Mouse (Mus musculus): ENCODE measurements around the gene Cpa4. TPM values are rescaled to one million over a fixed set of nuclear protein-coding genes. Genes with fewer than 3 reads are reported as not detected.

The Cpa4 gene
- polyA plus RNA-seq, 1 experiment: 0.11 TPM

GRCm38 (mm10) chr6:30619606-30620005 lies 51.4 kb downstream of the Cpa4 start:
- Histone ChIP-seq H3K27ac (ENCODE audit: control insufficient read depth, insufficient read depth, low read length) (no peak overlapping the region), H3K4me1 (replicated peaks; ENCODE audit: control insufficient read depth, insufficient read depth, low read length) (no peaks in the 10 kb centered on the region), H3K4me3 (ENCODE audit: control insufficient read depth, insufficient read depth, low read length) (no peak overlapping the region), H3K27me3 (ENCODE audit: control insufficient read depth, insufficient read depth, low read length) (no peaks in the 10 kb centered on the region; the same call in 1 of the 2 replicates), H3K36me3 (ENCODE audit: control insufficient read depth, insufficient read depth, low read length) (no peaks in the 10 kb centered on the region)
- WGBS: 98% methylated on average over 5 of the region's 5 CpGs
- no peak for DNase-seq
- TF ChIP-seq POLR2A (IDR thresholded peaks at IDR 0.05; ENCODE audit: control insufficient read depth, extremely low read depth, insufficient read depth, low read length, poor library complexity) (no peak), CTCF (IDR thresholded peaks at IDR 0.05; ENCODE audit: borderline replicate concordance, control insufficient read depth, extremely low read depth, insufficient read depth, low read length, poor library complexity) (no peak)

- Histone ChIP-seq H3K4me3 (ENCODE audit: control insufficient read depth, insufficient read depth, low read length) (no peak overlapping the region), H3K36me3 (ENCODE audit: control insufficient read depth, insufficient read depth, low read length) (no peaks in the 10 kb centered on the region), H3K27me3 (ENCODE audit: control insufficient read depth, insufficient read depth, low read length) (no peaks in the 10 kb centered on the region; the same call in 1 of the 2 replicates), H3K27ac (ENCODE audit: control insufficient read depth, insufficient read depth, low read length) (no peak overlapping the region), H3K4me1 (replicated peaks; ENCODE audit: control insufficient read depth, insufficient read depth, low read length) (no peaks in the 10 kb centered on the region)
- TF ChIP-seq CTCF (IDR thresholded peaks at IDR 0.05; ENCODE audit: borderline replicate concordance, control insufficient read depth, extremely low read depth, insufficient read depth, low read length, poor library complexity): no peak
- 87% methylated on average over 4 of the region's 4 CpGs for WGBS
- no peak for DNase-seq
Measured at GRCm38 (mm10) chr6:30620591-30620990, 52.4 kb downstream of the Cpa4 start.

- Histone ChIP-seq H3K4me3 (ENCODE audit: control insufficient read depth, insufficient read depth, low read length) (no peak overlapping the region), H3K27me3 (ENCODE audit: control insufficient read depth, insufficient read depth, low read length) (no peaks in the 10 kb centered on the region; the same call in 1 of the 2 replicates), H3K4me1 (replicated peaks; ENCODE audit: control insufficient read depth, insufficient read depth, low read length) (no peaks in the 10 kb centered on the region), H3K36me3 (ENCODE audit: control insufficient read depth, insufficient read depth, low read length) (no peaks in the 10 kb centered on the region), H3K27ac (ENCODE audit: control insufficient read depth, insufficient read depth, low read length) (no peak overlapping the region)
- DNase-seq: no peak
- TF ChIP-seq CTCF (IDR thresholded peaks at IDR 0.05; ENCODE audit: borderline replicate concordance, control insufficient read depth, extremely low read depth, insufficient read depth, low read length, poor library complexity) (no peak), POLR2A (IDR thresholded peaks at IDR 0.05; ENCODE audit: control insufficient read depth, extremely low read depth, insufficient read depth, low read length, poor library complexity) (no peak)
- WGBS: 95% methylated on average over 6 of the region's 6 CpGs
Measured at GRCm38 (mm10) chr6:30620994-30621393, 52.8 kb downstream of the Cpa4 start.

- Histone ChIP-seq H3K27ac (ENCODE audit: control insufficient read depth, insufficient read depth, low read length) (no peak overlapping the region), H3K4me3 (ENCODE audit: control insufficient read depth, insufficient read depth, low read length) (no peak overlapping the region), H3K27me3 (ENCODE audit: control insufficient read depth, insufficient read depth, low read length) (no peaks in the 10 kb centered on the region; the same call in 1 of the 2 replicates), H3K4me1 (replicated peaks; ENCODE audit: control insufficient read depth, insufficient read depth, low read length) (no peaks in the 10 kb centered on the region), H3K36me3 (ENCODE audit: control insufficient read depth, insufficient read depth, low read length) (no peaks in the 10 kb centered on the region)
- no peak for TF ChIP-seq CTCF (IDR thresholded peaks at IDR 0.05; ENCODE audit: borderline replicate concordance, control insufficient read depth, extremely low read depth, insufficient read depth, low read length, poor library complexity)
- TF ChIP-seq POLR2A (IDR thresholded peaks at IDR 0.05; ENCODE audit: control insufficient read depth, extremely low read depth, insufficient read depth, low read length, poor library complexity): no peak
- DNase-seq: no peak
- WGBS: 73% methylated on average over 4 of the region's 4 CpGs
Measured at GRCm38 (mm10) chr6:30621986-30622389, 53.8 kb downstream of the Cpa4 start.

- TF ChIP-seq POLR2A (IDR thresholded peaks at IDR 0.05; ENCODE audit: control insufficient read depth, extremely low read depth, insufficient read depth, low read length, poor library complexity): no peak
- H3K4me3 ChIP-seq (ENCODE audit: control insufficient read depth, insufficient read depth, low read length): no peak overlapping the region
- no peaks in the 10 kb centered on the region for H3K36me3 ChIP-seq (ENCODE audit: control insufficient read depth, insufficient read depth, low read length)
- DNase-seq: no peak
- no peaks in the 10 kb centered on the region for H3K4me1 ChIP-seq (replicated peaks; ENCODE audit: control insufficient read depth, insufficient read depth, low read length)
- H3K27me3 ChIP-seq (ENCODE audit: control insufficient read depth, insufficient read depth, low read length): no peaks in the 10 kb centered on the region
- H3K27ac ChIP-seq (ENCODE audit: control insufficient read depth, insufficient read depth, low read length): no peak overlapping the region
- 94% methylated on average over 9 of the region's 9 CpGs for WGBS
Measured at GRCm38 (mm10) chr6:30624763-30625162, 56.6 kb downstream of the Cpa4 start.

- no peaks in the 10 kb centered on the region for H3K36me3 ChIP-seq (ENCODE audit: control insufficient read depth, insufficient read depth, low read length)
- no peaks in the 10 kb centered on the region for H3K4me1 ChIP-seq (replicated peaks; ENCODE audit: control insufficient read depth, insufficient read depth, low read length)
- H3K27me3 ChIP-seq (ENCODE audit: control insufficient read depth, insufficient read depth, low read length): no peaks in the 10 kb centered on the region
- no peak overlapping the region for H3K4me3 ChIP-seq (ENCODE audit: control insufficient read depth, insufficient read depth, low read length)
- TF ChIP-seq CTCF (IDR thresholded peaks at IDR 0.05; ENCODE audit: borderline replicate concordance, control insufficient read depth, extremely low read depth, insufficient read depth, low read length, poor library complexity) (no peak), POLR2A (IDR thresholded peaks at IDR 0.05; ENCODE audit: control insufficient read depth, extremely low read depth, insufficient read depth, low read length, poor library complexity) (no peak)
- no peak for DNase-seq
- H3K27ac ChIP-seq (ENCODE audit: control insufficient read depth, insufficient read depth, low read length): no peak overlapping the region
- WGBS: 93% methylated on average over 6 of the region's 6 CpGs
Measured at GRCm38 (mm10) chr6:30628152-30628551, 60.0 kb downstream of the Cpa4 start.

GRCm38 (mm10) chr6:30629989-30630388 lies 61.8 kb downstream of the Cpa4 start:
- TF ChIP-seq CTCF (IDR thresholded peaks at IDR 0.05; ENCODE audit: borderline replicate concordance, control insufficient read depth, extremely low read depth, insufficient read depth, low read length, poor library complexity): no peak
- TF ChIP-seq POLR2A (IDR thresholded peaks at IDR 0.05; ENCODE audit: control insufficient read depth, extremely low read depth, insufficient read depth, low read length, poor library complexity): no peak
- 65% methylated on average over 1 of the region's 1 CpGs for WGBS
- no peak for DNase-seq

More at GRCm38 (mm10) chr6:30629989-30630388, 61.8 kb downstream of the Cpa4 start:
- H3K27ac ChIP-seq (ENCODE audit: control insufficient read depth, insufficient read depth, low read length): no peak overlapping the region
- H3K4me3 ChIP-seq (ENCODE audit: control insufficient read depth, insufficient read depth, low read length): no peak overlapping the region
- no peaks in the 10 kb centered on the region for H3K27me3 ChIP-seq (ENCODE audit: control insufficient read depth, insufficient read depth, low read length)
- no peaks in the 10 kb centered on the region for H3K36me3 ChIP-seq (ENCODE audit: control insufficient read depth, insufficient read depth, low read length)
- no peaks in the 10 kb centered on the region for H3K4me1 ChIP-seq (replicated peaks; ENCODE audit: control insufficient read depth, insufficient read depth, low read length)

All from thymus, adult 2 months (tissue).